Mouse (Mus musculus) lung, postnatal 10 days (tissue): ENCODE results near the gene Meis3.

Experiments used
- DNase-seq: peaks from one replicate; pipeline ENCODE4 v3.0.0; 2021

Gene Meis3

GRCm38 (mm10) chr7:16221582-16222272, 46.8 kb downstream of the Meis3 start, which contains the start of gene Dhx34:
Gene Dhx34, minus strand, starts transcription at chr7:16222037.
- peak; percentile 96 for DNase-seq

GRCm38 (mm10) chr7:16229869-16230268, 55.0 kb downstream of the Meis3 start:
- DNase-seq, result peak; percentile 53
